Mouse (Mus musculus) testis, adult 2 months (tissue): ENCODE measurements at regions not wholly inside any gene's neighbourhood (a gene's known extent, or its start where the extent isn't known, plus 50 kb on each side); places are given as distances from the start of the nearest gene placed in this dataset.

Experiments used
- CTCF ChIP-seq: fragments of 200-500 bp; IDR thresholded peaks from 2 replicates; pipeline ENCODE4 v1.5.1; 2012; ENCODE audit warnings: low read depth, mild to moderate bottlenecking, inconsistent platforms, low read length, moderate library complexity; ENCODE audit not compliant: control insufficient read depth, insufficient read depth, insufficient replicate concordance
- POLR2A ChIP-seq: fragments of 200-500 bp; IDR thresholded peaks from 2 replicates; pipeline ENCODE4 v1.6.1; 2012; ENCODE audit warnings: low read depth, mild to moderate bottlenecking, inconsistent platforms, low read length, moderate library complexity; ENCODE audit not compliant: control insufficient read depth

DNA sequence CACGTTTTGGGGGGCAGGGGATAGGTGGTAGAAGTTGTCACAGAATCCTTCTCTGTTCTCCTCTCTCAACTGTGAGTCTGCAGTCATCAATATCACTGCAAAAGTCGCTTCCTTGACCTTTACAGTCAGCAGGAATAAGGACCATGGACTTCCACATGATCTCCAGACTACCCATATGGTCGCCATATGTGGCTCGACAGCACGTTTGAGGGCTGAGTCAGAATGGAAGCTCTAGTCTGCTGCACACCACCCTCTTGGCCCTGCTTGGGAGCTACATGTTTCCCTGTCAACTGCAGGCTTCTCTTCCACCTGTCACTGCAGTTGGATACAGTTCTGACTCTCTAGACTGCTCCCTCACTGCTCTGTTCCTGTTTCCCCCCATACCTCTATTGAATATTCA is 590.6 kb downstream of the Isl1 start:
- TF ChIP-seq CTCF (no peak), POLR2A (no peak)
